Mouse (Mus musculus): Measurements from ENCODE around the gene Gne. TPM values are rescaled to one million over a fixed set of nuclear protein-coding genes. Genes with fewer than 3 reads are reported as not detected.

Gene Gne
- total RNA-seq (2014; fragmentation: Nextera tagmentation): 32.9 and 42.7 TPM in 2 replicates
- total RNA-seq (2017): 34.6 and 36.3 TPM in 2 replicates

GRCm38 (mm10) chr4:44083945-44084344 is at the start of gene Gne:
TSS of gene Gne (minus strand) at chr4:44084177.
- peak; percentile 96 for ATAC-seq (replicated peaks; ENCODE audit: poor library complexity, severe bottlenecking)

GRCm38 (mm10) chr4:44126805-44127204 is 42.8 kb upstream of the Gne start:
- peak; percentile 46 for ATAC-seq (replicated peaks; ENCODE audit: poor library complexity, severe bottlenecking)

- ATAC-seq (replicated peaks; ENCODE audit: poor library complexity, severe bottlenecking): 0 out of 2 replicates have a peak, but pooled peaks have one; percentile 20
These were observed 35.6 kb upstream of the Gne start for GRCm38 (mm10) chr4:44119410-44120201.

GRCm38 (mm10) chr4:44115046-44115445 is 31.1 kb upstream of the Gne start:
- no peak for ATAC-seq (replicated peaks; ENCODE audit: poor library complexity, severe bottlenecking)

GRCm38 (mm10) chr4:44113393-44114138 is 29.6 kb upstream of the Gne start:
- ATAC-seq (replicated peaks; ENCODE audit: poor library complexity, severe bottlenecking): peak; percentile 67

GRCm38 (mm10) chr4:44112741-44113140 is 28.8 kb upstream of the Gne start:
- no peak for ATAC-seq (replicated peaks; ENCODE audit: poor library complexity, severe bottlenecking)

- ATAC-seq (replicated peaks; ENCODE audit: poor library complexity, severe bottlenecking): no peak
These were observed 26.8 kb upstream of the Gne start for GRCm38 (mm10) chr4:44110771-44111170.

GRCm38 (mm10) chr4:44108297-44108696 is 24.3 kb upstream of the Gne start:
- ATAC-seq (replicated peaks; ENCODE audit: poor library complexity, severe bottlenecking): no peak

GRCm38 (mm10) chr4:44107339-44107738 is 23.4 kb upstream of the Gne start:
- peak; percentile 31 for ATAC-seq (replicated peaks; ENCODE audit: poor library complexity, severe bottlenecking)

- peak; percentile 39 for ATAC-seq (replicated peaks; ENCODE audit: poor library complexity, severe bottlenecking)
These were observed 22.4 kb upstream of the Gne start for GRCm38 (mm10) chr4:44106297-44106821.

- no peak for ATAC-seq (replicated peaks; ENCODE audit: poor library complexity, severe bottlenecking)
These were observed 20.4 kb upstream of the Gne start for GRCm38 (mm10) chr4:44104195-44104917.

- ATAC-seq (replicated peaks; ENCODE audit: poor library complexity, severe bottlenecking): no peak
These were observed 19.6 kb upstream of the Gne start for GRCm38 (mm10) chr4:44103620-44104019.

GRCm38 (mm10) chr4:44097576-44098335 is 13.8 kb upstream of the Gne start:
- ATAC-seq (replicated peaks; ENCODE audit: poor library complexity, severe bottlenecking): no peak

- ATAC-seq (replicated peaks; ENCODE audit: poor library complexity, severe bottlenecking): no peak
These were observed 10.5 kb upstream of the Gne start for GRCm38 (mm10) chr4:44094475-44094874.

GRCm38 (mm10) chr4:44092359-44092758 is 8.4 kb upstream of the Gne start:
- ATAC-seq (replicated peaks; ENCODE audit: poor library complexity, severe bottlenecking): no peak

GRCm38 (mm10) chr4:44085566-44085965 is 1.6 kb upstream of the Gne start:
- no peak for ATAC-seq (replicated peaks; ENCODE audit: poor library complexity, severe bottlenecking)

GRCm38 (mm10) chr4:44084602-44085325 is 787 bp upstream of the Gne start:
- no peak for ATAC-seq (replicated peaks; ENCODE audit: poor library complexity, severe bottlenecking)

- ATAC-seq (replicated peaks; ENCODE audit: poor library complexity, severe bottlenecking): no peak
These were observed 5.5 kb downstream of the Gne start for GRCm38 (mm10) chr4:44078358-44078933.

GRCm38 (mm10) chr4:44074422-44074821 is 9.6 kb downstream of the Gne start:
- ATAC-seq (replicated peaks; ENCODE audit: poor library complexity, severe bottlenecking): no peak

All from granulocyte monocyte progenitor cell, adult 5-6 weeks (primary cell).